ENCODE assay signal across 13 mouse cellular contexts in the genomic region with DNA sequence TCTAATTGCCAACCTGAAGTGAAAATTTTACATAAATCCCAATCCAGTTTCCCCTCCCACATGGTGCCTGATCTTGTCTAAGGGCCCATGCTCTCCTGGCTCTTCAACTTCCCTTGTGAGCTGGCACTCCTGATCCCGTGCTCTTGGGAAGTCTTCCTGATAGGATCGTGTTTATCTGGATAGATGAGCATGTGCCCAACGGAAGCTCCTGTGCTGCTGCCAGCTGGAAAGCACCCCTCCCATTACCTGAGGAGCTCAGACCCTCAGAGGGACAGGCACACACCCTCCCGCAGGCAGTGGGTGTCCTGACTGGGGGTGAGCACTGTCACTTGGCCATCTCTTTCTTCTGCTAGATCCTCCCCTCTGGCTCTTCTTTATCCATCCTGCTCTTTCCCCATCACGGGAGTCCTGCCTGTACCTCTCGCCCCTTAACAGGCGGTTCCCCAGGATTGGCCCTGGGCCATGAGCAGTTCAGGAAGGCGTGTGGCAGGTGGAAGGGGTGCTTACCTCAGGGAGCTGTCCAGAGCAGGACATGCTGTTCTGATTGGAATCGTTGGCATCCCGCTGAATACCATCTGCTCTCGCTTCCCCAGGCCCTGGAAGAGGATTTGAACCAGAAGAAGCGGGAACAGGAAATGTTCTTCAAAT. TPM values are rescaled to one million over a fixed set of nuclear protein-coding genes. Genes with fewer than 3 reads are reported as not detected.
DNase-seq lines count a peak whose midpoint lies in the region; ATAC-seq lines count a peak whose summit lies in the region.
"Had no signal": no experiment of that assay in that cellular context is flagged by ENCODE, and none has a peak within 500 bp of the region (broad histone marks: within the 10 kb centered on the region; RNA-seq: fewer than 3 reads in every experiment).

No protein-coding gene starts in this region.

- no peak for ATAC-seq in hindbrain, embryonic 13.5 days (ENCODE audit: low FRiP score)
- no peak for ATAC-seq in hindbrain, embryonic 14.5 days (ENCODE audit: low FRiP score)
- no peak for ATAC-seq in midbrain, embryonic 15.5 days (replicated peaks)
- ATAC-seq: forebrain, postnatal 0 days had no signal

- peaks cover 35% of the 10 kb centered on the region for H3K4me1 ChIP-seq in hindbrain, embryonic 13.5 days (replicated peaks)
- H3K4me1 ChIP-seq in hindbrain, embryonic 14.5 days (replicated peaks; ENCODE audit: control insufficient read depth, insufficient read depth, low read length), result peaks cover 13% of the 10 kb centered on the region; the same call in 1 of the 2 replicates
- peaks cover 35% of the 10 kb centered on the region for H3K4me1 ChIP-seq in midbrain, embryonic 10.5 days
- H3K4me1 ChIP-seq in midbrain, embryonic 15.5 days, result peaks cover 10% of the 10 kb centered on the region

- DNase-seq in hindbrain, embryonic 14.5 days (ENCODE audit: low spot score), result no peak
- no peak for DNase-seq in midbrain, embryonic 10.5 days (ENCODE audit: low spot score)
- peak; percentile 97 for DNase-seq in cerebellum, adult 8-10 months
- DNase-seq in gonadal fat pad, adult 2 months (ENCODE audit: low read depth), result peak; percentile 66
- DNase-seq in embryo, embryonic 10 days (ENCODE audit: low spot score), result no peak
- DNase-seq in heart, postnatal 25 days (ENCODE audit: low spot score), result no peak
- DNase-seq: embryo, embryonic 11 days; forebrain, postnatal 0 days; heart, adult 18-20 months; liver, embryonic 13.5 days had no signal

- H3K27ac ChIP-seq in hindbrain, embryonic 13.5 days, result no peak overlapping the region
- H3K27ac ChIP-seq in hindbrain, embryonic 14.5 days, result no peak overlapping the region
- H3K27ac ChIP-seq in midbrain, embryonic 10.5 days (replicated peaks), result 0 out of 2 replicates have a peak overlapping the region, but pooled peaks have one; percentile 9
- no peak overlapping the region for H3K27ac ChIP-seq in midbrain, embryonic 15.5 days
- H3K27ac ChIP-seq: liver, embryonic 13.5 days had no signal

- no peaks in the 10 kb centered on the region for H3K27me3 ChIP-seq in hindbrain, embryonic 13.5 days
- no peaks in the 10 kb centered on the region for H3K27me3 ChIP-seq in hindbrain, embryonic 14.5 days (ENCODE audit: control insufficient read depth, insufficient read depth, low read length)
- H3K27me3 ChIP-seq in midbrain, embryonic 10.5 days (ENCODE audit: low read depth, poor library complexity, severe bottlenecking), result no peaks in the 10 kb centered on the region
- no peaks in the 10 kb centered on the region for H3K27me3 ChIP-seq in midbrain, embryonic 15.5 days (replicated peaks)
- H3K27me3 ChIP-seq: liver, embryonic 13.5 days; megakaryocyte, embryonic 14.5 days had no signal

- intact Hi-C loops in heart, postnatal 25 days (cut with DNase I), result loop anchor here (5.0 to 10.0 kb wide), 2 partner anchors 333 to 525 kb away; partner anchors contain the start of gene Fgf18

- 73% methylated on average over 12 of the region's 12 CpGs for WGBS in hindbrain, embryonic 13.5 days
- 75% methylated on average over 12 of the region's 12 CpGs for WGBS in hindbrain, embryonic 14.5 days
- WGBS in midbrain, embryonic 10.5 days, result 86% methylated on average over 12 of the region's 12 CpGs
- WGBS in midbrain, embryonic 15.5 days, result 81% methylated on average over 12 of the region's 12 CpGs

- H3K4me3 ChIP-seq in hindbrain, embryonic 13.5 days, result no peak overlapping the region
- no peak overlapping the region for H3K4me3 ChIP-seq in hindbrain, embryonic 14.5 days (replicated peaks; ENCODE audit: low read length)
- no peak overlapping the region for H3K4me3 ChIP-seq in midbrain, embryonic 10.5 days
- no peak overlapping the region for H3K4me3 ChIP-seq in midbrain, embryonic 15.5 days
- H3K4me3 ChIP-seq: liver, embryonic 13.5 days; megakaryocyte, embryonic 14.5 days had no signal

- H3K4me2 ChIP-seq in hindbrain, embryonic 13.5 days, result no peak overlapping the region
- H3K4me2 ChIP-seq in hindbrain, embryonic 14.5 days (replicated peaks), result no peak overlapping the region
- H3K4me2 ChIP-seq in midbrain, embryonic 15.5 days, result no peak overlapping the region
- H3K4me2 ChIP-seq: liver, embryonic 13.5 days had no signal

- 0 out of 2 replicates have a peak overlapping the region, but pooled peaks have one; percentile 2 for H3K9ac ChIP-seq in hindbrain, embryonic 13.5 days
- no peak overlapping the region for H3K9ac ChIP-seq in hindbrain, embryonic 14.5 days
- H3K9ac ChIP-seq in midbrain, embryonic 15.5 days, result no peak overlapping the region
- H3K9ac ChIP-seq: forebrain, postnatal 0 days; liver, embryonic 13.5 days had no signal

- H3K36me3 ChIP-seq in hindbrain, embryonic 13.5 days, result peaks cover 5% of the 10 kb centered on the region; the same call in 1 of the 2 replicates
- H3K36me3 ChIP-seq in hindbrain, embryonic 14.5 days (replicated peaks; ENCODE audit: control insufficient read depth, insufficient read depth), result no peaks in the 10 kb centered on the region
- no peaks in the 10 kb centered on the region for H3K36me3 ChIP-seq in midbrain, embryonic 10.5 days
- no peaks in the 10 kb centered on the region for H3K36me3 ChIP-seq in midbrain, embryonic 15.5 days (replicated peaks)

- no peaks in the 10 kb centered on the region for H3K9me3 ChIP-seq in hindbrain, embryonic 13.5 days
- H3K9me3 ChIP-seq in hindbrain, embryonic 14.5 days (ENCODE audit: control insufficient read depth, low read length), result no peaks in the 10 kb centered on the region
- H3K9me3 ChIP-seq in midbrain, embryonic 10.5 days (replicated peaks), result no peaks in the 10 kb centered on the region
- no peaks in the 10 kb centered on the region for H3K9me3 ChIP-seq in midbrain, embryonic 15.5 days
- H3K9me3 ChIP-seq: liver, embryonic 13.5 days; megakaryocyte, embryonic 14.5 days had no signal

RNA-seq across cellular contexts. Expression of gene Fbxw11, which starts 20.6 kb away (rescaled TPM):
- polyA plus RNA-seq in hindbrain, embryonic 13.5 days (2015; fragmentation: Nextera tagmentation; extraction: Ambion mirVana), result 116 and 118 TPM in 2 replicates
- 114 and 134 TPM in 2 replicates for polyA plus RNA-seq in hindbrain, embryonic 14.5 days (2014; fragmentation: Nextera tagmentation; extraction: Ambion mirVana)
- 93.9 and 102 TPM in 2 replicates for polyA plus RNA-seq in midbrain, embryonic 10.5 days (2016; fragmentation: Nextera tagmentation; extraction: Ambion mirVana)
- polyA plus RNA-seq in midbrain, embryonic 15.5 days (2015; fragmentation: Nextera tagmentation; extraction: Ambion mirVana), result 120 and 126 TPM in 2 replicates
- 55.5 and 57.2 TPM in 2 replicates for polyA plus RNA-seq in gonadal fat pad, adult 2 months (2012; rRNA removed)
- 10 to 100 TPM; 50.1 to 51.0 TPM for total RNA-seq in heart, postnatal 25 days (2021)

Comparison
In these comparisons a context has a peak if more than half of its experiments do, and no peak if none do; other contexts are left out.
1. DNase-seq: peak in cerebellum, adult 8-10 months (single experiment) and gonadal fat pad, adult 2 months (single experiment); none in hindbrain, embryonic 14.5 days (single experiment), midbrain, embryonic 10.5 days (single experiment), embryo, embryonic 10 days (single experiment) and heart, postnatal 25 days (single experiment).